Mouse (Mus musculus): Measurements from ENCODE around the gene Dhrs11.
"Not testable (repeated sequence)": the region's sequence is repeated elsewhere in the genome, so short reads cannot be mapped to it uniquely, and the experiment has no call there.

Dhrs11 gene

DNA sequence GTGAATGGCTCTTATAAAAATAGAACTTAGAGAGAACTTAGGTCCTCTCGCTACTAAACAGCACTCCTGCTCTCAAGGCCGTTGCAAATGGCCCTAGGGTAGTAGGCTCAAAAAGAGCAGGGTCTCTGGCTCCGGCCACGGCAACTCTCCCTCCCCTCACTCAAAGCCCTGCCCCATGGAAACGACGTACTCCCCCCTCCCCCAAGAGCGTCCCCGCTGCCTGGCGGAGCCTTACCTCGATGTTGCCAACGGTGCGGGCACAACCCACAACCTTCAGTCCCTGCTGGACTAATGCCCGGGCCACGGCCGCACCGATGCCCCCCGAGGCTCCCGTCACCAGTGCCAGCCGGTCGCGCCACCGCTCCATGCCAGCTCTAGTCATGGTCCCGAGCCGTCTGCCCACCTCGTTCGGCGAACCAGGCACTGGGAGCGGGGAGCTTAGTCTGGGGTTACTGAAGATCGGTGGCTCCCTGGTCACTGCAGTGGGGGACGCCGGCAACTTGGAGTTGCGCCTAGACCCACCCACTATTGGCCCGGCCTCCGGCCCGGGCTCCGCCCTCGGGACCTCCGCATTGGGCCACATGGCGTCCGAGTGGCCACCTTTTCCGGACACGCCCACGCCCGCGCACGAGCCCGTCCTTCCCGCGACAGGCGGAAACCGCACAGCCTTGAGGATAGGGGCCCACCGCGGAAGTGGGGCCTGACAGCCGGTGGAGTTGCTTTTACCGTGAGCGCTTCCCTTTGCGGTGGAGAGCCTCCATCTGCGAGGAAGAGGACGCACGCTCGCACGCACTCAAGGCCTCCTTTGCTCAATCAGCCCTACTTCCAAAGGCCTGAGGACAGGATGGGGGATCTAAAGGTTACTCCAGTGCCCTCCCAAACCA, at the start of gene Dhrs11:
Gene Dhrs11 (minus strand): TSS at position 479 of the 884 bp plus-strand sequence.
- peak; percentile 95 to 97 for DNase-seq

DNA sequence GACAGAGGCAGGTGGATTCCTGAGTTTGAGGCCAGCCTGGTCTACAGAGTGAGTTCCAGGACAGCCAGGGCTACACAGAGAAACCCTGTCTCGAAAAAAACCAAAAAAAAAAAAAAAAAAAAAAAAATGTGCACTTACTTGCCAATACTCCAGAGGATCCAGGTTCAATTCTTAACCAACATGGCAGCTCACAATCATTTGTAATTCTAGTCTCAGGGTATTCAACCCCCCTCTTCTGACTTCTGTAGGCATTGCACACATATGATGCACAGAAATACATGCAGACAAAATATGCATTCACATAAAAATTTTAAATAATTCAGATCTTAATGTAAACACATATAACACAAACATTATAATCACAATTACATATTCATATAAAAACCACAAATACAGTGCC, 47.2 kb upstream of the Dhrs11 start:
- not testable (repeated sequence) for DNase-seq

DNA sequence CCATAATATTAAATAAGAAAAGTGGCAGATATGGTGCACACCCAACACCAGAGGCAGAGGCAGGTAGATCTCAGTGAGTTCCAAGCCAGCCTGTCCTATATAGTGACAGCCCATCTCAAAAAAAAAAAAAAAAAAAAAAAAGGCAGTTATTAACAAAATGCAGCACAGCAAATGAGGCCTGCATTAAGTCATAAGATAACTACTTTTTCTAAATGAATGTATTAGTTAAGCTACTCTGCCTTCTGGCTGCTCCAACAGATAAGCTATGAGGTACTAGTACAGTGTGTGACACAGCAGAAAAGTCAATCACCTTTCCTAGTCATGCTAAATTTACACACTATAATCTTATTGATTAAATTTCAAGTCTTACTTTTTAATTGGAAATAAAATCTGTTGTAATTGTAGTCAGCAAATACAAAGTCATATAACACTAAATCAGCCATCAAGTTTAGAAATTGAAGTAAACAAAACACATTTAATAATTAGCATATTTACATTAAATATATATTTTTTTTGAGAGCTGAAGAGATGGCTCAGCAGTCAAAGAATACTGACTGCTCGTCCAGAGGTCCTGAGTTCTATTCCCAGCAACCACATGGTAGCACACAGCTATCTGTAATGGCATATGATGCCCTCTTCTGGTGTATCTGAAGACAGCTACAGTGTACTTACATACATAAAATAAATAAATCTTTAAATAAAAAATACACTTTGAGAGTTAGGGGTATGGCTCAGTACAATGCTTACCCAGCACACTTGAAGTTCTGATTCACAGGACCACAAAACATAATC, 44.4 kb upstream of the Dhrs11 start:
- DNase-seq: no peak

DNA sequence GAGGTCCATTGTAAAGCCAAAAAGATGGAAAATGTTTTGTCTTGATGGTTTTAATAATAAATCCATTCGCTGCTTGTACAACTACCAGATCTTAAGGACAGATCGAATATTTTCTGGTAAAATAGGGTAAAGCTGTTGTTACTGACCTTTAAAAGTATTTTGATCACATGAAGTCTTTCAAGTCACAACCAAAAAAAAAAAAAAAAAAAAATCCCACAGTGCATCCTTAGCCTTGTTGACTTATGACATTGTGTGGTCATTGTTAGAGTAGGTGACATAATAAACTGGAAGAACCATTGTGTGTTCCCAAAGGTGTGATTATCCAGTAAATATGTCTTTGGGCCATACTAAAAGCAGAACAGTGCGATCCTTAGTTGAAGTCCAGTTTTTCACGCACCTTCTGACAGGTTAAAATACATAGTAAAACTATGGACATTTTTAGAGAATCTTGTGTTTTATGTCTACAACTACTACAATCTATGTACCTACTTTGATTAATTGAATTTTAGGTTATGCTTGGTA, 42.8 kb upstream of the Dhrs11 start:
- DNase-seq: no peak

DNA sequence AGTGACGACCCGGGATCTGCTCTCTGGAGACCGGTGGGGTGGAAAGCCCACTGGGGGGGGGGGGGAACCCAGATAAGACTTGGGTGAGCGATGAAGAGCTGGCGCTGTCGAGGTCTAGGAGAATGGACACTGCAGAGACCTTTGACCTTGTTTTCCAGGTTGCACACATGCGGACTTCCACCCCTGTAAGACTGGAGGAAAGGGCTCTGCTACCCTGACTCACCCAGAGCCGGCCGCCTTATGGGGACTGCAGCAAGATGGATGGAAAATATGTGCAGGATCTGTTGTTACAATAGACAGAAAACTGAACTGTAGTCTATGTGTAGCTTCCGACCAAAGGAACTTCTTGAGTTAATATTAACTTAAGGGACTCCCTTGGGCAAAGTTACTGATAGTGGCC, 42.3 kb upstream of the Dhrs11 start:
- no peak for DNase-seq

DNA sequence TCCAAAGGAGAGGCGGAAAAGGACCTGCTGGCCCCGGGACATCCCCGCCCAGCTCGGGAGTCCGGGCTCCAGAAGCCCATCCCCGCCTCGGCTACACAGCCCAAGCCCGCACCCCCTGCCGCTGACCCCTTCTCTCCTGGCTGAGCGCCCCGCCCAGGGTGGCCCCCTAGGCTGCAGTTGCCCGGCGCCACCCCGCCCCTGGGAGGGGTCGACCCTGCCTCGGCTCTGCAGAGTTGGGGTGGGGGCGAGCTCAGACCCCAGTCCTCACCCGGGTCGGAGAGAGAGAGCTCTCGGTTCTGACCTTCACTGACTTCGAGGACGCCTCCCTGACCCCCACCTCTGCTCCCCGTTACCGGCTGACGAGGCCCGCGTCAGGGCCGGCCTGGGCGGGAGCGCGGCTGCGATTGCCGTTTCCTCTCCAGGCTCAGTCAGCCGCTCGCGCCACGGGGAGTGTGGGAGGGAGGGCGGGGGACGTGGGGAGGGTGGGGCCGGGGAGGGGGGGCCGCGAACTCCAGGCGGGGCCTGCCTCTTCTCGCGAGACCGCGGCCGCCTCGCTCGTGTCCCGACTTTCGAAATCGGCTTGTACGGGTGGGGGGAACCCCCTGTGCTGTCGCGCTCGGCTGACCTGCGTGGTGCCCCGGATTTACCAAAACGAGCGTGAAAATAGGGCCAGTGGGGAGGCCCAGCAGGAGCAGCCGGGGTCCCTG, 41.7 kb upstream of the Dhrs11 start, which contains the start of gene Ggnbp2:
Gene Ggnbp2 (minus strand): TSS at position 481 of the 707 bp plus-strand sequence.
- peak; percentile 95 to 96 for DNase-seq

DNA sequence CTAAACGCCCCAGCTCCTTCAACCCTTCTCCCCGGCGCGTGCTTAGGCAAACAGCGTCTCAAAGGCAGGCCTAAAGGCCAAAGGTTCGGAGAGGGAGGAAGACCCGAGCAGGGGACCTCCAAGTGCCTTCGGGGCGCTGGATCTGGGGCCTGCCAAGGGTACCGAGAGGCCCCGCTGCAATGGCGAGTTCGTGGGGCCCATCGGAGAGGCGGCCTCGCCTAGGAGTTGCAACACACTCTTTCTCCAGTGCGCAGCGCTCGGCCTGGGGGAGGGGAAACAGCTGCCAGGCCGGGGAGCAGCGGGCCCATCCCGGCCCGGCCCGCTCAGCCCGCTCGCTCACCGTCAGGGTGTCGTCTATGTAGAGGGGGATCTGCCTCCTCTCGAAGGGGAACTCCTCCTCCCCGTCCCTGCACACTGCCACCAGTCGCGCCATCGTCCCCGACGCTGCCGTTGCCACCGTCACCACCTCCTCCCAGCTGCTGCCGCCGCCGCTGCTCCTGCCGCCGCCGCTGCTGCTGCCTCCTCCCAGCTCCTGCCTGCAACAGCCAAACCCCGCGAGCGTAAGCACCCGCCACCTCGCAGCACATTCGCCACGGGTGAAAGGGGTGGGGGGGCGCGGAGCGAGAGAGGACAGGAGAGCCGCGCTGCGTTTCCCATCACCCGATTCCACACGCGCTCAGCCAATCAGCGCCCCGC, 40.9 kb upstream of the Dhrs11 start:
- peak; percentile 94 to 98 for DNase-seq

DNA sequence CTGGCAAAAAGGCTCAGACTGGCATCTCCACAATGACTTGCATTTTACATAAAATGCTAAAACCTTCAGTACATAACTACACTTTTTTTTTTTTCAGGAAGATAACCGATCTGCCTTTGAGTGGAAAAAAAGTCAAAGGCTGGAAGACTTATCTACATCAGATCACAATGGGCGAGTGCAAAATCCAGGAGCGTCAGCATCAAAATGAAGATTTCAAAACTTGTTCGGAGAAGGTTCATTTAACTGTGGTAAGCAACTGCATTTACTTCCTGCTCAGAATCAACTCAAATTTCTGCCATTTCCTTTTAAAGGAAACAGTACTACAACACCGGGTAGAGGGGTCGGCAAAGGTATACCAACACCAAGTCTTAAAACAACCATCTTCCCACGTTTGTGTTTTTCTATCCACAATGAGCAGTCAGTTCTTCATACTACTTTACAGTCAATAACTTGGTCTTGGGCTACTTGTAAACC, 40.0 kb upstream of the Dhrs11 start:
- no peak for DNase-seq

DNA sequence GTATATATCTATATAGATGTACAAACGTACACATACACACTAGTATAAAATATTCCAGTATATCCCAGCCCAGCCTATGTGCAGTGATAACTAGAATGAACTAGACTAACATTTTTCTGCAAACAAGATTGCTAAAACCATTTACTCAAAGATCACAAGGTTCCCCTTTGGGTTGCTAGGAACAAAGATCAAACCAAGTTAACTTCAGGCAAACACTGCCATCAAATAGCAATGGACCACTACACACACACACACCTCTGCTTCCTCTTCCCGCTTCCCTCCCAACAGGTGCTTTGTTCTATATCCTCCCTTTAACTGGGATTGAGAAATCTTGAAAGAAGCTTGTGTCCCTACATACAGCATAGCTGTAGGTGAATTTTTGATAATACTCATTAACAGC, 38.8 kb upstream of the Dhrs11 start:
- no peak for DNase-seq

DNA sequence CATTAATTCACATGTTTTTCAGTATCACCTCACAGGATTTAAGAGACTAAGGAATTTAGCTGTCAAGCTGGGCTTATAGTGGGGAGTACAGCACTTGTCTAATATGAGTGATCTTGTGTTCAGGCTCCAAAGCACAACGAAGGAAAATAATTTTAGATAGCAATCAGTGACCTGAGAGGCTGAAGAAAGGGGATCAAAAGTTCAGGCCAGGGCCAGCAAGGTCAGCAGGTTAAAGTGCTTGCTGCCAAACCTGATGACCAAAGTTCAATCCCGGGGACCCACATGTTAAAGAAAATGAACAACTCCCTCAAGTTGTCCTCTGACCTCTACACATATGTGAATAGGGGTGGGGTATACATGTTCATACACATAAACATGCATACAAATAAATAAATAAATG, 36.5 kb upstream of the Dhrs11 start:
- DNase-seq: no peak

DNA sequence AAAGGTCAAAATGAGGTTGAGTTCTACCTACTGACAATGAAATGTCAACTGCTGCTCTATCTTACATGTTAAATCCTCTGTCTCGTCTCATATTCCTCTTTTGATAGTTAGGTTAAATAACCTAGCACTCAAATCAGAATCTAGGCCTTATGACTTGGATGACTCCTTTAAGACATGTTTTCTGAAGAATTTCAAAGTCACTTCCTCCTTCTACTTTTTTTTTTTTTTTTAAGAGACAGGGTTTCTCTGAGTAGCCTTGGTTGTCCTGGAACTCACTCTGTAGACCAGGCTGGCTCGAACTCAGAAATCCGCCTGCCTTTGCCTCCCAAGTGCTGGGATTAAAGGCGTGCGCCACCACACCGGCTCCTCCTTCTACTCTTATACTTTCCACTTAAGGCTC, 26.5 kb upstream of the Dhrs11 start:
- no peak for DNase-seq

DNA sequence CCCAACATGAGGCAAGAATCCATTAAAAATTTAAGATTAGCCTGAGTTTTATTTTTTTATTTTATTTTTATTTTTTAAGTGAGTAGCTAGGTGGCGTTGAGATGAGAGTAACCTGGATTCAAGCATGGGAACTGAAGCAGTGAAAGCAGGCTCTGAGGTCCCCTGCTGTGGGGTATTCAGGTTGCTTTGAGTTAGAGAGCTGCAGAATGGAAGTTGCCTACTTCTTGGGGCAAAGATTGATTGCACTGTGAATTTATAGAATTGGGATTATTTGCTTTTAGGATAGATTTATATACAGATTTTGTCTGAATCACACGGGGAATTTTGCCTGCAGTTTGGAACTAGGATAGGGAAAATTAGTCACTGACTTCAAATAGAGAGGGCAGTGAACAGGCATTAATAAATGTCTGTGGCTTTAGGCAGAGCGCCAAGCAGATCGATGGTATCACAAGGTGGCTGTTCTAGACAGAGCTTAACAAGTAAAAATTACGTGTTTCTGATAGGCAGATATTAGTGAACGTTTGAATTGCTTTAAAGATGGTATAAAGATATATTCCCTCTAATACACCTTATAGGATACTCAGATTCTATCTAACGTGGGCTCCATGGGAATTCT, 18.8 kb upstream of the Dhrs11 start:
- DNase-seq: no peak

DNA sequence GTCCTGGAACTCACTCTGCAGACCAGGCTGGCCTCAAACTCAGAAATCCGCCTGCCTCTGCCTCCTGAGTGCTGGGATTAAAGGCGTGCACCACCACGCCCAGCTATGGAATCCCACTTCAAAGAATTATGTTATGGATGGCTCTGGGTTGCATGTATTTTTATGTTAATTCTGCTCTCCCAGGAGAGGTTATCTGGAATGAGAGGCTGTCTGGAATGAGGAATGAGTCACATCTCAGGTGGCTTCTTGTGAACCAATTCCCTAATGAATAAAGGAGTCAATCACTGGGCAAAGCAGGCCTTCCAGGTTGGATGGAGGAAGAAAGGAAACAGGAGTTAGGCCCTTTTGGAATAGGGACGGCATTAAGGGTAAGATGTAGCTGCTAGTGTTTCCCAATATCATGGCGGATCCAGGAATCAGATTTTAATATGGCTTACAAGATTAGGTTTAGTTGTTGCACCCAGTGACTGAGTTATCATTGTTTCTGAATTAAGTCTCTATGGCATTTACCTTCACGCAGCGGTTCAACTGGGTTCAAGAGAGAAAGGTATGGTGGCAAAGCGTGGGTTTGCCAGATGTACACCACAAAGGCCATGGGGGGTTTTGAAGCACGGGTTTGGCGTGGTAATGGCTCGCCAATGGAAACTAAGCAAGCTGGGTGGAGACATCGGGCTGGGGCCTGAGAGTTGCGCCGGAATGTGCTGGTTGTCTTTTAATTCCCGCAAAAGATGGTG, 18.1 kb upstream of the Dhrs11 start:
- no peak for DNase-seq

DNA sequence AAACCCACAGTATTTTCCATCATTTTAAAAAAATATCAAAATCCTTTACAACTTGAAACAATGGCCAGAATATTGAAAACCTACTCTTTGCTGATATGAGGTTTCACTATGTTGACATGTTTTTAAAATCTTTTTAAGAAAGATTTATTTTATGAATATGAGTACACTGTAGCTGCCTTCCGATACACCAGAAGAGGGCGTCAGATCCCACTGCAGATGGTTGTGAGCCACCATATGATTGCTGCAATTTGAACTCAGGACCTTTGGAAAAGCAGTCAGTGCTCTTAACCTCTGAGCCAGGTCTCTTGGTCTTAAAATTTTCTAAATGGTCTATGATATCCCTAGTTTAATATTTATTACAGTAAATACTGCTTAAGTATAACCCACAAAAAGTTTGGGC, 10.5 kb upstream of the Dhrs11 start:
- no peak for DNase-seq

DNA sequence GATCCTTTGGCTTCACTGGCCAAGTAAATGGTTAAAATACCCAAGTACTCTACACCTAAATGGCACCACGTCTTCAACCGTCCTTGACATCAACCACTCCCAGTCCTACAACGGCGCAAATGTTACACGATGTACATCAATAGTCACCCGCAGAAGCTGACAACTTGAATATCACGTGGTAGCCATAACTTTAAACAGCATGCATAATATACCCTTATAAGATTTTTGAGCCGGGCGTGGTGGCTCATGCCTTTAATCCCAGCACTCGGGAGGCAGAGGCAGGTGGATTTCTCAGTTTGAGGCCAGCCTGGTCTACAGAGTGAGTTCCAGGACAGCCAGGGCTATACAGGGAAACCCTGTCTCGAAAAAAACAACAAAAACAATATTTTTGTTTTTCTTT, 701 bp upstream of the Dhrs11 start:
- DNase-seq: not testable (repeated sequence)

DNA sequence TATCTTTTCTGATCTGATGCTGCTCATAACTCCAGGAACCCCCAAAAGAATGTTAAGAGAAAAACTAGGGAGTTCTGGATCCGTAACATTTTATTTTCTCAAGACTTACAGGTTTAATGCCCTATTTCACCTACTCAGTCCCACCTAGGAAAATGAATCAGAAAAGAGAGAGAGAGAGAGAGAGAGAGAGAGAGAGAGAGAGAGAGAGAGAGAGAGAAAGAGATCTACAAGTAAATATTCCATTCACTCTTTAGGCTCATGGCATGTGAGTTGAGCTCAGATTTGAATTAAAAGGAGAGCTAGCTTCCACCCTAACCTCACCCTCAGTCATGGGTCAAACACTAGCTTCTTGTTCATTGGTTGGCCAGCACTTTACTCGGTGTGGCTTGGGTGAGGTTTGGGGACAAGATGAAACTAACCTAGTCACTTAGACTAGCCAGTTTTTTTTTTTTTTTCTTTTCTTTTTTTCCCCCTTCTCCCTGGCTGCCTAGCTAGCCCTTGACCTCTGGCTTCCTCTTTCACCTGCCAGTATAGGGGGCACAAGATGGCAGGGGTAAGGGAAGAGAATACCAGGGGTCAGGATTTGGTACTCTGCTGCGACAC, 792 bp downstream of the Dhrs11 start:
- DNase-seq: no peak

DNA sequence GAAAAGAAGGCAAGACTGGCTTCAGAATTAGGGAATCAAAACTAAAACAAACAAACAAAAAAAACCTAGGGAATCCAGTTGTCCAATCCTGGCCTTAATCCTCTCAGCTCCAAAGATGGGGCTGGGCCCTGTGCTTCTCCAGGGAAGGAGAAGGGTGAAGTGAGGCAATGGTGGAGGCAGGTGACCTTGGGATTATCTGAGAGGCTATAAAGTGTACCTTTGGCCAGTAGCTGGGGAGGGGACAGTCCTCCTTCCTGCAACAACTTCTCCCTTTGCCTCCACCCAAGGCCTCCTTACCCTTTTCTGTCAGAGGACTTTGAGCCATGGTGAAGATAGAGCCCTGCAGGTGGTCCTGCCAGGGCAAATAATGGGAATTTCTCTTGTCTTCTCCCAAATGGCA, 1.3 kb downstream of the Dhrs11 start:
- no peak for DNase-seq

DNA sequence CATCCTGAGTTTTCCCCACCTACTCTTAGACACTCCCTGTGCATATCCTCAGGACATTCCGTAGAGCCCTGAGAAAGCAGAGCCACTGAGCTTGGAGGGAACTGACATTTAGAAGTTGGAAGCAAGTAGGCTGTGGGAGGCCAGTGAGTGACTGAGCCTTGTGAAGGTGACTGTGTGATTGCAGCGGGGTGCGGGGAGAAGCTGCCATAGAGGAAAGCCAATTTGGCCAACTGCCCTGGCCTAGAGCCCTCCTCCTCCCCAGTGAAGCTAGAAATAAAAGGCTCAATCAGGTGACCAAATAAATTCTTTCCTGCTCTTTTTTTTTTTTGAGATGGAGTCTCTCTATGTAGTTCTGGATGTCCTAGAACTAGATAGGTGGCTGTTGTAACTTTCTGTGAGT, 2.6 kb downstream of the Dhrs11 start:
- peak; percentile 83 to 89 for DNase-seq

DNA sequence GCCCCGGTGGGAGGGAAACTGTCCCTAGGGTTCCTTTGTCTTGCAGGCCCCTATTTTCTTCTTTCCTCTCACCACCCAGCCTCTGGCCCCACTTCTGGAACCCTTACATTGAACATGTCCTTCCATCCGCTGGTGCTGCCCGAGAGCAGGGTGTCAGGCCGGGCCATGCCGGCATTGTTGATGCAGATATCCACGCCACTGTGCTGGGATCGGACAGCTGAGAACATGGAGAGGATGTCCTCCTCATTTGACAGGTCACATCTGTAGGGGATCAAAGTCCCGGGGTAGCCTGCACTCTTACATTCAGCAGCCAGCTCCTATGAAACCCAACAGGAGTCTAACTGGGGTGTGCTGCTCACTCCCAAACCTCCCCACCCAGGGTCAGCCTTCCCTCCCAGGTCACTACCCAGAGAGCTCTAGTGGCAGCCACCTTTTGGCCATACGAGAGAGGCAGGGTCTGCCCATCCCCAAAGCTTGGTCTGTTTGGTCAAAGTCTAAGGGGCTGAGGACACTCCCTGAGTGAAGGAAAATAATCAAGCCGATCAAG, 3.5 kb downstream of the Dhrs11 start:
- no peak for DNase-seq

DNA sequence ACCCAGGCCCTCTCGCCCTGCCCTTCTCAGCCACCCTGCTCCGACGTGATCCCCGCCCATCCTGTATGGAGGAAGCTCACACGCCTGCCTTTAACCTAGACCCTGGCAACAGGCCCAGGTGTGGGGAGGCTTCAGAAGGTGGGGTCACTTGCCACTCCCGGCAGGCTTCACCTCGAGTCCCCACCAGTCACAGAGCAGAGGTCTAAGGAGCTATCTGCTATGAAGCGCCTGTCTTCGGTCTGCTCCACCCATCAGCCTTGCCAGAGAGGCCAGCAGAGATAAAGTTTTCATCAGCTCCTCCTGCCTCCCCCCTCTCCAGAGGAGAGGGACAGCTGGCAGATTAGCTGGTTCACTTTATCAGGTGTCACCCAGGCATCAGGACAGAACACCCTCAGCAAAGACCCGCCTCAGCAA, 5.3 kb downstream of the Dhrs11 start:
- no peak for DNase-seq
